Mouse (Mus musculus) urinary bladder, postnatal 4 days (tissue): ENCODE data around the gene Slc25a23.

Experiments used
- DNase-seq, 2 experiments: peaks; one replicate each; pipeline ENCODE4 v3.0.0; 2021 to 2022; ENCODE audit warnings: low spot score in 2 of 2

Slc25a23 gene

GRCm38 (mm10) chr17:57019693-57020092 is 40.0 kb downstream of the Slc25a23 start:
- no peak for DNase-seq

DNA sequence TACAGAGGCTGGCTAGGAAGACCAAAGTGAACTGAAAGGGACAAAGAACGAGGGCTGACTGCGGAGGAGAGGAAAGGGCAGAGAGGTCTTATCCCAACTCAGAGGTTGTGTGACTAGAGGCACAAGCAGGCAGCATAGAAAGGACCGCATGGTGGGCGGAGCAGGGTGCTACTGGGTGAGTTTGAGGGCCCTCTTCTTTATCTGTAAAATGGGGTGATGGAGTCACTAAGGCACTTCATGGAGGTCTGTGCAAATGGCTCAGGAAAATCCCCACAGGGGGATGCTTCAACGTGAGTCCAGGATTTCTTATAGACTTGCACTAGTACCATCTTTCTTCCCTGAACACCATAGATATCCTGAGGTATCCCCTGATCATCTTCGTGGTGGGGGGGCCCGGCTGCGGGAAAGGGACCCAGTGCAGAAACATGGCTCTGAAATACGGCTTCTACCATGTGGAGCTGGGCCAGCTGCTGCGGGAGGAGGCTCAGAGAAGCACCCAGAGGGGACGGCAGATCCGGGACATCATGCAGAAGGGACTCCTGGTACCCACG is 47.3 kb downstream of the Slc25a23 start:
- no peak for DNase-seq

- peak; percentile 92 to 94 for DNase-seq
These were observed 48.2 kb downstream of the Slc25a23 start, which contains the start of the genes Gtf2f1 and Gm17949 for GRCm38 (mm10) chr17:57011236-57012141. Gene Gtf2f1, minus strand, starts transcription at chr17:57011288. Gene Gm17949, plus strand, starts transcription at chr17:57011469.

DNA sequence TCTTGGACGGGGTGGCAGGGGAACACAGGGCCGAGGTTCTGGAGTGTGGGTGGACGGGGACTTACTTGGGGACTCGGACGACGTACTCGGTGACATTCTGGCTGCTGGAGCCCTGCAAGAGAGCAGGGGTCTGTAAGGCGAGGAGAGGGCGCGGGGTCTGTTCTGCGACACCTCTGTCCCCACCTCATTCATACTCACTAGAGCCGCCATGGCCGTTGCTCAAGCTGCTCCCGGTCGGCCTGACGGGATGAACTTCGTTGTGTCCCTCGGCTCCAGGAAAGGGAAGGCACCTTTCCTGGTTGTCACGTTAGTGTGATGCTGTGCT is 48.8 kb downstream of the Slc25a23 start:
- no peak for DNase-seq

GRCm38 (mm10) chr17:57007137-57007905 is 52.3 kb downstream of the Slc25a23 start:
- DNase-seq = no peak

- no peak for DNase-seq
These were observed 55.7 kb downstream of the Slc25a23 start for GRCm38 (mm10) chr17:57003994-57004393.

DNA sequence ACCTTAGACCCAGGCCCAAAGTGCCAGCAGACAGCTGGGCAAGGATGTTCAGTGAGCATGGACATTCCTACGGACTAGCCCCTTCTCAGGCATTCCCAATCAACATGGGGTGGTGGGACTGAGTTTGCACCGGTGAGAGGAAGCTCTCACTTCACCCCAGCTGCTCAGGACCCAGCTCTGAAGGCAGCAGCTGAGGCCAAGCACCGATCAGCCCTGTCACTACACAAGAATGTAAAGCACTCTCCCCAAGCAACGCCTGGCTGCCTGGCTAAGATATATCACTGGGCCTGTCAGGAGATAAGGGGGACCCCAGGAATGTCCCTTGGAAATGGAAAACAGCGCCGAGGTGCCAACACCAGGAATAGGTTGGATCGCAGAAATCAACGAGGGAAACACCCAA is 58.4 kb downstream of the Slc25a23 start:
- DNase-seq = no peak

GRCm38 (mm10) chr17:56999968-57000609 is 59.6 kb downstream of the Slc25a23 start, which contains the start of gene Pspn:
Gene Pspn, minus strand, starts transcription at chr17:57000018.
- DNase-seq = no peak

DNA sequence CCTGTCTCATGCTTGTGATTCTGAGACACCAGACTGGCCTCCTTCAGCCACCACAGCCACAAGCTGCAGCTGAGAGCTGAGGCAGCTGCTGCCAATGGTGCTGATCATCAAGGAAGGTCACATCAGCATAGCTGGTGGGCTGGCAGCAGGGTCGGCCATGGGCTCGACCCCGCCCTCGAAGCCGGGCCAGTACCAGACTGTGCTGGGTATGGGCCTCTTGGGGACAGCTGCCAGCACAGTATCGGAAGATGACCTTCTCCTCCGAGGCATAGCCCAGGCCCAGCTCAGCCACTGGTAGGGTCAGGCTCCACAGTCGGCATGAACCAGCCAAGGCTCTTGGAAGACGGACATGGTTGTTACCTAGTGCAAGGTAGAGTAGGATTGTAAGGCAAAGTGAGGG is 60.2 kb downstream of the Slc25a23 start:
- DNase-seq = no peak

GRCm38 (mm10) chr17:56997029-56997667 is 62.5 kb downstream of the Slc25a23 start, which contains the start of gene Alkbh7:
Gene Alkbh7, plus strand, starts transcription at chr17:56997339.
- peak; percentile 93 for DNase-seq

DNA sequence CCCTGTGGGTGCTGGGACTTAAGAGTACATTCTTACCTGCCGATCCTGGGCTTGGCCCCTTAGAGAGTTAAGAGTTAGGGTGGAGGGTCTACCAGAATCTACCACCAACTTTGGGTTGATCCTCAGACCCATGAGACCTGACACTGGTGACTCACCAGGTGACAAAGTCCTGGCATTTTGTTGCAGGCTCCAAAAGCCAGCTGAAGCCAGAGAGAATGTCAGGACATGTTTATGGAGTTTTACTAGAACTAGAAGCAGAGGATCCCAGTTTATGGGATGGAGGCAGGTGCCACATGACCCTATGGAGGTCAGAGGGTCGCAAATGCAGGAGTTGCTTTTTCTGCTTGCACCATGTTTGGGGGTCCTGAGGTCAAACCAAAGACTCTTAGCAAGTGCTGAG is 63.2 kb downstream of the Slc25a23 start:
- DNase-seq = no peak

- no peak for DNase-seq
These were observed 64.6 kb downstream of the Slc25a23 start for GRCm38 (mm10) chr17:56995046-56995445.
